Mouse (Mus musculus) heart, embryonic 13.5 days (tissue): Measurements from ENCODE around the gene Zfp362. TPM values are rescaled to one million over a fixed set of nuclear protein-coding genes. Genes with fewer than 3 reads are reported as not detected.

ENCODE experiments used
- ATAC-seq: fragments of 200-750 bp; cut with Nextera tagmentation; 2 replicates; pipeline ENCODE4 v1.8.0; 2017; ENCODE audit warnings: moderate TSS enrichment; ENCODE audit not compliant: insufficient number of reproducible peaks, low FRiP score, low TSS enrichment; ENCODE audit errors: extremely low read depth
- H3K27ac ChIP-seq: fragments of 300-500 bp; sonication (generic); replicated peaks from 2 replicates; pipeline ENCODE4 v1.5.1; 2015; ENCODE audit warnings: moderate library complexity, mild to moderate bottlenecking, inconsistent platforms
- H3K27me3 ChIP-seq: fragments of 300-500 bp; sonication (generic); replicated peaks from 2 replicates; pipeline ENCODE4 v1.6.1; 2015; ENCODE audit warnings: mild to moderate bottlenecking, inconsistent platforms
- H3K36me3 ChIP-seq: fragments of 300-500 bp; sonication (generic); 2 replicates; pipeline ENCODE4 v1.6.1; 2015; ENCODE audit warnings: mild to moderate bottlenecking, inconsistent platforms
- H3K4me1 ChIP-seq: fragments of 300-500 bp; sonication (generic); 2 replicates; pipeline ENCODE4 v1.6.1; 2015; ENCODE audit warnings: inconsistent platforms
- H3K4me2 ChIP-seq: fragments of 300-500 bp; sonication (generic); 2 replicates; pipeline ENCODE4 v1.6.1; 2015; ENCODE audit warnings: inconsistent platforms, mild to moderate bottlenecking, moderate library complexity
- H3K4me3 ChIP-seq: fragments of 300-500 bp; sonication (generic); 2 replicates; pipeline ENCODE4 v1.5.1; 2015; ENCODE audit warnings: moderate library complexity, mild to moderate bottlenecking, inconsistent platforms
- H3K9ac ChIP-seq: fragments of 300-500 bp; sonication (generic); 2 replicates; pipeline ENCODE4 v1.6.1; 2015; ENCODE audit warnings: inconsistent platforms, mild to moderate bottlenecking, moderate library complexity
- H3K9me3 ChIP-seq: fragments of 300-500 bp; sonication (generic); 2 replicates; pipeline ENCODE4 v1.6.1; 2016; ENCODE audit warnings: inconsistent platforms
- WGBS: fragments of 180-500 bp; shearing (Covaris S2); methylation state at CpG from one replicate; pipeline ENCODE4 v1.1.7; 2015; ENCODE audit warnings: mixed read lengths; 5-methylcytosine and 5-hydroxymethylcytosine counted together
- polyA plus RNA-seq: library from polyadenylated mRNA; unstranded; fragments of >200 nt; fragmentation: Nextera tagmentation; extraction: Ambion mirVana; gene quantifications from 2 replicates; pipeline ENCODE4 v1.2.1, GENCODE M21; 2015

Zfp362 gene
- polyA plus RNA-seq, 1 experiment from 2014 or later = 20.9 TPM

GRCm38 (mm10) chr4:128755064-128755463, 50.8 kb downstream of the Zfp362 start, which contains the start of gene A3galt2:
Gene A3galt2, plus strand, starts transcription at chr4:128755364.
- H3K9ac ChIP-seq = no peak within 1 kb of the TSS
- H3K4me3 ChIP-seq = no peak within 1 kb of the TSS
- H3K36me3 ChIP-seq = peaks cover 48% of the 10 kb centered on the region
- no peak within 1 kb of the TSS for H3K27ac ChIP-seq
- H3K4me1 ChIP-seq = peaks cover 14% of the 10 kb centered on the region
- H3K9me3 ChIP-seq = no peaks in the 10 kb centered on the region
- H3K27me3 ChIP-seq = no peaks in the 10 kb centered on the region
- ATAC-seq = no peak
- 61% methylated on average over 3 of the region's 3 CpGs for WGBS
- H3K4me2 ChIP-seq = no peak within 1 kb of the TSS

- ATAC-seq = no peak
- Histone ChIP-seq H3K9ac (no peak overlapping the region), H3K9me3 (no peaks in the 10 kb centered on the region), H3K36me3 (peaks cover 63% of the 10 kb centered on the region), H3K27ac (no peak overlapping the region), H3K4me2 (no peak overlapping the region), H3K4me3 (no peak overlapping the region), H3K27me3 (no peaks in the 10 kb centered on the region), H3K4me1 (peaks cover 10% of the 10 kb centered on the region)
- 94% methylated on average over 7 of the region's 7 CpGs for WGBS
Measured at GRCm38 (mm10) chr4:128753571-128753970, 52.3 kb downstream of the Zfp362 start.

GRCm38 (mm10) chr4:128752031-128752757, 53.7 kb downstream of the Zfp362 start:
- ATAC-seq = no peak
- WGBS = 86% methylated on average over 13 of the region's 13 CpGs

GRCm38 (mm10) chr4:128751006-128751405, 54.8 kb downstream of the Zfp362 start:
- Histone ChIP-seq H3K27ac (no peak overlapping the region), H3K27me3 (no peaks in the 10 kb centered on the region), H3K9ac (no peak overlapping the region), H3K36me3 (peaks cover 88% of the 10 kb centered on the region), H3K4me1 (peaks cover 22% of the 10 kb centered on the region), H3K4me2 (no peak overlapping the region), H3K9me3 (no peaks in the 10 kb centered on the region), H3K4me3 (no peak overlapping the region)
- 63% methylated on average over 5 of the region's 5 CpGs for WGBS
- ATAC-seq = no peak

More at GRCm38 (mm10) chr4:128752031-128752757, 53.7 kb downstream of the Zfp362 start:
- Histone ChIP-seq H3K27me3 (no peaks in the 10 kb centered on the region), H3K9me3 (no peaks in the 10 kb centered on the region), H3K36me3 (peaks cover 77% of the 10 kb centered on the region), H3K4me1 (peaks cover 23% of the 10 kb centered on the region), H3K4me2 (no peak overlapping the region), H3K4me3 (no peak overlapping the region), H3K27ac (no peak overlapping the region), H3K9ac (no peak overlapping the region)

- Histone ChIP-seq H3K27ac (peak overlapping the region; percentile 20; the same call in 1 of the 2 replicates), H3K27me3 (no peaks in the 10 kb centered on the region), H3K9me3 (no peaks in the 10 kb centered on the region), H3K4me1 (peaks cover 15% of the 10 kb centered on the region), H3K4me3 (no peak overlapping the region), H3K4me2 (no peak overlapping the region), H3K36me3 (peaks cover 100% of the 10 kb centered on the region), H3K9ac (no peak overlapping the region)
- ATAC-seq = no peak
- 86% methylated on average over 7 of the region's 7 CpGs for WGBS
Measured at GRCm38 (mm10) chr4:128748309-128748708, 57.5 kb downstream of the Zfp362 start.

GRCm38 (mm10) chr4:128747614-128748270, 58.1 kb downstream of the Zfp362 start:
- Histone ChIP-seq H3K27me3 (no peaks in the 10 kb centered on the region), H3K4me2 (no peak overlapping the region), H3K27ac (peak overlapping the region; percentile 33; the same call in 1 of the 2 replicates), H3K36me3 (peaks cover 96% of the 10 kb centered on the region), H3K4me3 (no peak overlapping the region), H3K9me3 (no peaks in the 10 kb centered on the region), H3K4me1 (peaks cover 20% of the 10 kb centered on the region), H3K9ac (peak overlapping the region; percentile 60; the same call in 1 of the 2 replicates)
- 47% methylated on average over 22 of the region's 22 CpGs for WGBS
- ATAC-seq = no peak

GRCm38 (mm10) chr4:128745160-128745559, 60.7 kb downstream of the Zfp362 start:
- Histone ChIP-seq H3K9ac (no peak overlapping the region), H3K4me1 (peaks cover 39% of the 10 kb centered on the region), H3K4me3 (no peak overlapping the region), H3K36me3 (peaks cover 80% of the 10 kb centered on the region), H3K27me3 (no peaks in the 10 kb centered on the region), H3K9me3 (no peaks in the 10 kb centered on the region), H3K4me2 (no peak overlapping the region), H3K27ac (no peak overlapping the region)
- ATAC-seq = no peak
- WGBS = 79% methylated on average over 8 of the region's 8 CpGs

- no peaks in the 10 kb centered on the region for H3K9me3 ChIP-seq
- ATAC-seq = no peak
- H3K9ac ChIP-seq = no peak overlapping the region
- no peak overlapping the region; the same call in 1 of the 2 replicates for H3K27ac ChIP-seq
- H3K36me3 ChIP-seq = peaks cover 66% of the 10 kb centered on the region
- 73% methylated on average over 12 of the region's 12 CpGs for WGBS
- H3K4me3 ChIP-seq = no peak overlapping the region
- no peaks in the 10 kb centered on the region for H3K27me3 ChIP-seq
- H3K4me2 ChIP-seq = no peak overlapping the region
- H3K4me1 ChIP-seq = peaks cover 42% of the 10 kb centered on the region
Measured at GRCm38 (mm10) chr4:128743031-128743626, 62.7 kb downstream of the Zfp362 start.

GRCm38 (mm10) chr4:128742379-128742970, 63.4 kb downstream of the Zfp362 start:
- Histone ChIP-seq H3K9me3 (no peaks in the 10 kb centered on the region), H3K4me2 (no peak overlapping the region), H3K36me3 (peaks cover 59% of the 10 kb centered on the region), H3K4me3 (no peak overlapping the region), H3K9ac (peak overlapping the region; percentile 21), H3K27me3 (no peaks in the 10 kb centered on the region), H3K4me1 (peaks cover 42% of the 10 kb centered on the region), H3K27ac (no peak overlapping the region; the same call in 1 of the 2 replicates)
- WGBS = 59% methylated on average over 10 of the region's 10 CpGs
- 0 out of 2 replicates have a peak, but pooled peaks have one; percentile 14 for ATAC-seq

GRCm38 (mm10) chr4:128741906-128742305, 63.9 kb downstream of the Zfp362 start:
- Histone ChIP-seq H3K27ac (0 out of 2 replicates have a peak overlapping the region, but pooled peaks have one; percentile 10), H3K9ac (no peak overlapping the region), H3K4me3 (no peak overlapping the region), H3K4me2 (no peak overlapping the region), H3K4me1 (peaks cover 43% of the 10 kb centered on the region), H3K36me3 (peaks cover 54% of the 10 kb centered on the region), H3K27me3 (no peaks in the 10 kb centered on the region), H3K9me3 (no peaks in the 10 kb centered on the region)
- 61% methylated on average over 5 of the region's 5 CpGs for WGBS
- ATAC-seq = no peak

- Histone ChIP-seq H3K4me1 (peaks cover 53% of the 10 kb centered on the region), H3K4me2 (no peak overlapping the region), H3K27me3 (no peaks in the 10 kb centered on the region), H3K4me3 (no peak overlapping the region), H3K36me3 (peaks cover 49% of the 10 kb centered on the region), H3K27ac (no peak overlapping the region), H3K9me3 (no peaks in the 10 kb centered on the region), H3K9ac (no peak overlapping the region)
- no peak for ATAC-seq
- 61% methylated on average over 1 of the region's 1 CpGs for WGBS
Measured at GRCm38 (mm10) chr4:128740878-128741277, 65.0 kb downstream of the Zfp362 start.
